Comparison of ENCODE assay signal across 13 mouse cellular contexts in the genomic region with DNA sequence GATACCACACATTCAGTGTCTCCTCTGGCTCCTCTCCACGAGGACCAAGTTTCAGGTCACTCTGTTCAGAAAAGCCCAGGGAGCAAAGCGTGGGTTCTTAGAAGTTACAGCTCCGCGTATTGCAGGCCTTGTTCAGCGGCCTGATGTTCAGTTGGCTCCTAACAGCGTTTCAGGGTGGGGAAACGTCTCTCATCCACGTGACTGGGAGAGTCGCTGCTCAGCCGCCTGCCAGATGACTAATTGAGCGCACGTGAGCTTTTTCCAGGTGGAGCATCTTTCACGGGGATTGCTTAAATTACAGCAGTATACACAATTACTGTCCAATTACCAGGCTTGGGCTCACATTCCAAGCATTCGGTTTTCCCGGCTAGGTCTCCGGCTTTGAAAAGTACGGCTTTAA.
DNase-seq lines count a peak whose midpoint lies in the region; ATAC-seq and TF ChIP-seq lines count a peak whose summit lies in the region.
"Had no signal": no experiment of that assay in that cellular context is flagged by ENCODE, and none has a peak within 500 bp of the region (broad histone marks: within the 10 kb centered on the region; RNA-seq: fewer than 3 reads in every experiment).

No protein-coding gene starts in this region.

- peak overlapping the region; percentile 15 for H3K4me2 ChIP-seq in forebrain, embryonic 16.5 days (ENCODE audit: low read length)
- H3K4me2 ChIP-seq: hindbrain, embryonic 15.5 days; liver, embryonic 11.5 days had no signal

- WGBS in forebrain, embryonic 16.5 days: 40% methylated on average over 17 of the region's 17 CpGs
- WGBS in lung, adult 2 months: 76% methylated on average over 17 of the region's 17 CpGs

- peak; percentile 51 for DNase-seq in gastrocnemius, adult 2 months
- DNase-seq in gastrocnemius, postnatal 4 days (ENCODE audit: low spot score in 2 of 2): no peak
- DNase-seq in right cerebral cortex, adult 18-20 months: peak; percentile 38
- DNase-seq in right cerebral cortex, postnatal 4 days: no peak
- peak; percentile 31 for DNase-seq in right cerebral cortex, postnatal 14 days
- no peak for DNase-seq in thymus, postnatal 14 days
- DNase-seq in lung, adult 2 months: no peak
- DNase-seq: cerebellum, postnatal 25 days; heart, adult 18-20 months had no signal

- TF ChIP-seq CTCF in gastrocnemius, adult 2 months (IDR thresholded peaks at IDR 0.05): no peak
- no peak for TF ChIP-seq CTCF in lung, adult 2 months (IDR thresholded peaks at IDR 0.05; ENCODE audit: insufficient read depth, low read length)

- no peak for TF ChIP-seq POLR2A in lung, adult 2 months (IDR thresholded peaks at IDR 0.05; ENCODE audit: borderline replicate concordance, extremely low read depth, low read depth, low read length)

- H3K36me3 ChIP-seq in forebrain, embryonic 16.5 days (ENCODE audit: control insufficient read depth, insufficient read depth): no peaks in the 10 kb centered on the region
- H3K36me3 ChIP-seq: hindbrain, embryonic 15.5 days had no signal

- peak; percentile 59; the same call in 1 of the 2 replicates for ATAC-seq in forebrain, embryonic 16.5 days

- intact Hi-C loops in gastrocnemius, adult 2 months (cut with DNase I): no loop called here

- H3K4me3 ChIP-seq in gastrocnemius, adult 2 months: no peak overlapping the region
- no peak overlapping the region for H3K4me3 ChIP-seq in forebrain, embryonic 16.5 days (replicated peaks; ENCODE audit: low read length)
- H3K4me3 ChIP-seq in lung, adult 2 months (replicated peaks; ENCODE audit: extremely low read depth, low read depth, low read length): no peak overlapping the region
- H3K4me3 ChIP-seq: hindbrain, embryonic 15.5 days; megakaryocyte, embryonic 14.5 days had no signal

- H3K27me3 ChIP-seq in forebrain, embryonic 16.5 days (replicated peaks; ENCODE audit: control insufficient read depth, insufficient read depth, low read length): no peaks in the 10 kb centered on the region
- H3K27me3 ChIP-seq: hindbrain, embryonic 15.5 days had no signal

- no peaks in the 10 kb centered on the region; the same call in 1 of the 2 replicates for H3K4me1 ChIP-seq in forebrain, embryonic 16.5 days (replicated peaks; ENCODE audit: control insufficient read depth, insufficient read depth, low read length)
- H3K4me1 ChIP-seq in lung, adult 2 months (ENCODE audit: control insufficient read depth, insufficient read depth, low read length): no peaks in the 10 kb centered on the region
- H3K4me1 ChIP-seq: hindbrain, embryonic 15.5 days; megakaryocyte, embryonic 14.5 days had no signal

- H3K9me3 ChIP-seq in forebrain, embryonic 16.5 days (ENCODE audit: control insufficient read depth, low read length): no peaks in the 10 kb centered on the region
- H3K9me3 ChIP-seq: hindbrain, embryonic 15.5 days; megakaryocyte, embryonic 14.5 days had no signal

- H3K27ac ChIP-seq in gastrocnemius, adult 2 months: no peak overlapping the region
- no peak overlapping the region for H3K27ac ChIP-seq in forebrain, embryonic 16.5 days (ENCODE audit: low read length)
- H3K27ac ChIP-seq: hindbrain, embryonic 15.5 days had no signal

- H3K9ac ChIP-seq in forebrain, embryonic 16.5 days (replicated peaks; ENCODE audit: low read depth, low read length): no peak overlapping the region
- H3K9ac ChIP-seq: hindbrain, embryonic 15.5 days had no signal

Comparison
In these comparisons a context has a peak if more than half of its experiments do, and no peak if none do; other contexts are left out.
1. DNase-seq: peak in gastrocnemius, adult 2 months (single experiment), right cerebral cortex, adult 18-20 months (single experiment) and right cerebral cortex, postnatal 14 days (single experiment); none in gastrocnemius, postnatal 4 days (0 of 2), right cerebral cortex, postnatal 4 days (single experiment), thymus, postnatal 14 days (single experiment) and lung, adult 2 months (single experiment).